Mouse (Mus musculus) left cerebral cortex, postnatal 10 days (tissue): ENCODE data around the gene Gcc1. TPM values are rescaled to one million over a fixed set of nuclear protein-coding genes. Genes with fewer than 3 reads are reported as not detected.
A peak's percentile ranks its signal among the peaks of the same experiment; 100 is the strongest.

Experiments
- DNase-seq, 2 experiments: peaks; one replicate each; pipeline ENCODE4 v3.0.0; 2021 to 2022; ENCODE audit warnings: low spot score in 2 of 2, mixed read lengths in 1 of 2; ENCODE audit errors: extremely low spot score in 1 of 2
- intact Hi-C: fragments of 180-260 bp; cut with DNase I; formaldehyde crosslinking; loops from one replicate; pipeline ENCODE4 v1.15.1; 2025
- total RNA-seq, 2 experiments: library from RNA; stranded (reverse); gene quantifications; 2 replicates each; pipeline ENCODE4 v1.2.3; 2021

Gene Gcc1
- total RNA-seq, result 10 to 100 TPM; 14.6 TPM

- no peak for DNase-seq
- intact Hi-C loops, result no loop called here
These were observed at the start of gene Gcc1 for GRCm38 (mm10) chr6:28428290-28428689. Gene Gcc1, minus strand, starts transcription at chr6:28428390.

- DNase-seq, result no peak
- intact Hi-C loops, result no loop called here
These were observed 46.6 kb upstream of the Gcc1 start, which contains the start of gene Snd1 for GRCm38 (mm10) chr6:28474839-28475238. Gene Snd1, plus strand, starts transcription at chr6:28475139.

- DNase-seq, result no peak
- intact Hi-C loops, result no loop called here
These were observed 46.0 kb upstream of the Gcc1 start for GRCm38 (mm10) chr6:28474211-28474610.

GRCm38 (mm10) chr6:28471284-28472035, 43.3 kb upstream of the Gcc1 start:
- intact Hi-C loops, result no loop called here
- no peak for DNase-seq

GRCm38 (mm10) chr6:28470621-28471020, 42.4 kb upstream of the Gcc1 start:
- intact Hi-C loops, result no loop called here

GRCm38 (mm10) chr6:28470017-28470602, 41.9 kb upstream of the Gcc1 start:
- no peak for DNase-seq
- intact Hi-C loops, result no loop called here

More at GRCm38 (mm10) chr6:28470621-28471020, 42.4 kb upstream of the Gcc1 start:
- DNase-seq, result no peak

- no peak for DNase-seq
- intact Hi-C loops, result no loop called here
These were observed 36.4 kb upstream of the Gcc1 start for GRCm38 (mm10) chr6:28464630-28465029.

GRCm38 (mm10) chr6:28460534-28460933, 32.3 kb upstream of the Gcc1 start:
- peak; percentile 15 to 70 for DNase-seq
- intact Hi-C loops, result no loop called here

GRCm38 (mm10) chr6:28459221-28459668, 31.1 kb upstream of the Gcc1 start:
- intact Hi-C loops, result no loop called here

GRCm38 (mm10) chr6:28450977-28451376, 22.8 kb upstream of the Gcc1 start:
- no peak for DNase-seq
- intact Hi-C loops, result no loop called here

More at GRCm38 (mm10) chr6:28459221-28459668, 31.1 kb upstream of the Gcc1 start:
- no peak for DNase-seq

GRCm38 (mm10) chr6:28450481-28450880, 22.3 kb upstream of the Gcc1 start:
- no peak for DNase-seq

GRCm38 (mm10) chr6:28449253-28449652, 21.1 kb upstream of the Gcc1 start, which contains the start of gene Pax4:
Gene Pax4, minus strand, starts transcription at chr6:28449353.
- intact Hi-C loops, result no loop called here
- DNase-seq, result no peak

More at GRCm38 (mm10) chr6:28450481-28450880, 22.3 kb upstream of the Gcc1 start:
- intact Hi-C loops, result no loop called here

- no peak for DNase-seq
- intact Hi-C loops, result no loop called here
These were observed 19.7 kb upstream of the Gcc1 start for GRCm38 (mm10) chr6:28447937-28448336.

- no peak for DNase-seq
- intact Hi-C loops, result no loop called here
These were observed 3.3 kb upstream of the Gcc1 start for GRCm38 (mm10) chr6:28431538-28431855.

- intact Hi-C loops, result no loop called here
- no peak for DNase-seq
These were observed 2.8 kb upstream of the Gcc1 start for GRCm38 (mm10) chr6:28430795-28431537.

GRCm38 (mm10) chr6:28429870-28430269, 1.7 kb upstream of the Gcc1 start:
- intact Hi-C loops, result no loop called here

GRCm38 (mm10) chr6:28427096-28427839, 922 bp downstream of the Gcc1 start, which contains the start of gene Fscn3:
Gene Fscn3, plus strand, starts transcription at chr6:28427789.
- DNase-seq, result no peak
- intact Hi-C loops, result no loop called here

More at GRCm38 (mm10) chr6:28429870-28430269, 1.7 kb upstream of the Gcc1 start:
- DNase-seq, result no peak

- no peak for DNase-seq
- intact Hi-C loops, result no loop called here
These were observed 3.2 kb downstream of the Gcc1 start for GRCm38 (mm10) chr6:28425019-28425418.
